Mouse (Mus musculus) embryonic fibroblast, embryonic 13.5 days (primary cell): Measurements from ENCODE around the gene Zfpm1.

Experiments used
- CTCF ChIP-seq: IDR thresholded peaks from 2 replicates; pipeline ENCODE4 v1.5.1; 2011; ENCODE audit warnings: mild to moderate bottlenecking, control low read depth, low read length, moderate library complexity, borderline replicate concordance; ENCODE audit not compliant: insufficient read depth
- POLR2A ChIP-seq: IDR thresholded peaks from 2 replicates; pipeline ENCODE4 v1.6.1; 2011; ENCODE audit warnings: low read depth, mild to moderate bottlenecking, control low read depth, low read length, moderate library complexity

DNA sequence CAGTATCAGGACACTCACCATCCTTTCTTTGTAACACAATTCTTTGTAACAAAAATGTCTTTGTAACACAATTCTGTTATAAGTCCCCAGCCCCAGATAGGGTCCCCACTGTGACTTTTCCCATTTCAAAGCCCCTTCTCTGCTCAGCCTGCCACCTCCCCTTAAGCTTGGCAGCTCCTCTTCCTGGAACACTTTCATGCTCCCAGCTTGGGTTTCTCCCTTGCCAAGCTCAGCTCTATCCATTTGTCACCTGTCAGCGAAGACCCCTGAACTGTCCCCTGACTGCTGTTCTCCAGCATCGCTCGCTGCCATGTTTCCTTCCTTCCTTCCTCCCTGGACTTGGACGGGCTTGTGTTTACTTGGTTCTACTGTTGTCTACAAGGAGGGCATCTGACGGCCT is 75.7 kb downstream of the Zfpm1 start:
- no peak for TF ChIP-seq CTCF
- TF ChIP-seq POLR2A: no peak
